In genomic region chr15:62229491-62230283, GRCm38 (mm10) we compare ENCODE assay signal across 11 mouse cellular contexts.
DNase-seq lines count a peak whose midpoint lies in the region; ATAC-seq and TF ChIP-seq lines count a peak whose summit lies in the region.
"Had no signal": no experiment of that assay in that cellular context is flagged by ENCODE, and none has a peak within 500 bp of the region (broad histone marks: within the 10 kb centered on the region; RNA-seq: fewer than 3 reads in every experiment).

No protein-coding gene starts in this region.

- no peak overlapping the region for H3K9ac ChIP-seq in heart, adult 2 months (ENCODE audit: low read depth, low read length)
- peak overlapping the region; percentile 35; the same call in 1 of the 2 replicates for H3K9ac ChIP-seq in liver, embryonic 13.5 days
- H3K9ac ChIP-seq: forebrain, embryonic 15.5 days; hindbrain, embryonic 14.5 days had no signal

- peak overlapping the region; percentile 20 for H3K4me2 ChIP-seq in liver, embryonic 13.5 days
- H3K4me2 ChIP-seq: forebrain, embryonic 15.5 days; hindbrain, embryonic 14.5 days had no signal

- H3K4me1 ChIP-seq in heart, adult 2 months (ENCODE audit: control insufficient read depth, insufficient read depth, low read length): peaks cover 6% of the 10 kb centered on the region
- H3K4me1 ChIP-seq in liver, embryonic 13.5 days (replicated peaks): peaks cover 44% of the 10 kb centered on the region
- H3K4me1 ChIP-seq: forebrain, embryonic 15.5 days had no signal

- no peaks in the 10 kb centered on the region for H3K79me2 ChIP-seq in heart, adult 2 months (replicated peaks; ENCODE audit: control insufficient read depth, insufficient read depth, low read length)

- DNase-seq in kidney, postnatal 36 days: peak; percentile 23 to 69
- DNase-seq in kidney, postnatal 10 days: no peak
- DNase-seq in adrenal gland, postnatal 25 days: peak; percentile 12
- peak; percentile 58 to 75 for DNase-seq in heart, adult 2 months
- DNase-seq in liver, embryonic 13.5 days: peak; percentile 31
- DNase-seq in thymus, adult 18-20 months: no peak
- DNase-seq in layer of hippocampus, adult 8-10 months (ENCODE audit: low spot score in 2 of 2): no peak
- DNase-seq in natural killer cell, adult 2 months (ENCODE audit: low spot score in 2 of 2): no peak

- TF ChIP-seq CTCF in heart, adult 2 months (IDR thresholded peaks at IDR 0.05): no peak

- peak; percentile 86 for ATAC-seq in liver, embryonic 13.5 days (ENCODE audit: low read depth)
- ATAC-seq: forebrain, embryonic 15.5 days had no signal

- TF ChIP-seq POLR2A in heart, adult 2 months (IDR thresholded peaks at IDR 0.05; ENCODE audit: insufficient read depth, low read depth, low read length): no peak

- 0 out of 2 replicates have a peak, but pooled peaks have one; percentile 28 for TF ChIP-seq EP300 in heart, adult 2 months (IDR thresholded peaks at IDR 0.05; ENCODE audit: insufficient read depth, low read depth, low read length)

- no peaks in the 10 kb centered on the region for H3K36me3 ChIP-seq in heart, adult 2 months (ENCODE audit: control insufficient read depth, insufficient read depth, low read length)
- peaks cover 10% of the 10 kb centered on the region; the same call in 1 of the 2 replicates for H3K36me3 ChIP-seq in liver, embryonic 13.5 days
- H3K36me3 ChIP-seq: forebrain, embryonic 15.5 days had no signal

- WGBS in heart, adult 2 months: 62% methylated on average over 8 of the region's 8 CpGs
- 58% methylated on average over 8 of the region's 8 CpGs for WGBS in liver, embryonic 13.5 days (ENCODE audit: insufficient replicate concordance)

- H3K9me3 ChIP-seq in liver, embryonic 13.5 days (replicated peaks): no peaks in the 10 kb centered on the region
- H3K9me3 ChIP-seq: forebrain, embryonic 15.5 days had no signal

- no peak overlapping the region for H3K27ac ChIP-seq in heart, adult 2 months
- peak overlapping the region; percentile 65 for H3K27ac ChIP-seq in liver, embryonic 13.5 days
- H3K27ac ChIP-seq: forebrain, embryonic 15.5 days; hindbrain, embryonic 14.5 days had no signal

- no peaks in the 10 kb centered on the region for H3K27me3 ChIP-seq in heart, adult 2 months (ENCODE audit: control insufficient read depth, insufficient read depth, low read length)
- H3K27me3 ChIP-seq in liver, embryonic 13.5 days: no peaks in the 10 kb centered on the region
- H3K27me3 ChIP-seq: forebrain, embryonic 15.5 days had no signal

- intact Hi-C loops in heart, adult 2 months (cut with DNase I): no loop called here

- no peak overlapping the region for H3K4me3 ChIP-seq in heart, adult 2 months
- no peak overlapping the region for H3K4me3 ChIP-seq in liver, embryonic 13.5 days (replicated peaks)
- H3K4me3 ChIP-seq: forebrain, embryonic 15.5 days; myocyte had no signal

Comparison
In these comparisons a context has a peak if more than half of its experiments do, and no peak if none do; other contexts are left out.
1. DNase-seq: peak in kidney, postnatal 36 days (2 of 2), adrenal gland, postnatal 25 days (single experiment), heart, adult 2 months (2 of 2) and liver, embryonic 13.5 days (single experiment); none in kidney, postnatal 10 days (single experiment), thymus, adult 18-20 months (0 of 2), layer of hippocampus, adult 8-10 months (0 of 2) and natural killer cell, adult 2 months (0 of 2).